Mouse (Mus musculus) monocyte, adult 59 days (primary cell): ENCODE data around the gene Cd247. TPM values are rescaled to one million over a fixed set of nuclear protein-coding genes. Genes with fewer than 3 reads are reported as not detected.

ENCODE experiments used
- total RNA-seq, 2 experiments: library from RNA; stranded (reverse); gene quantifications; one replicate each; pipeline ENCODE4 v1.2.4; 2023

Cd247 gene
- 1 to 10 TPM; 1.5 TPM for total RNA-seq

GRCm38 (mm10) chr1:165788511-165788910, at the start of gene Cd247:
Gene Cd247 (plus strand): TSS chr1:165788681.

GRCm38 (mm10) chr1:165763635-165764372, 24.7 kb upstream of the Cd247 start, which contains the start of gene Creg1:
Gene Creg1 (plus strand): TSS chr1:165763746.

Other genes starting within 250 kb of the Cd247 start
- gene Mpzl1, start 154.1 kb upstream of the Cd247 start, total RNA-seq, result 10 to 100 TPM; 19.7 to 24.7 TPM
- gene Rcsd1, start 78.9 kb upstream of the Cd247 start, total RNA-seq, result 100 to 1,000 TPM; 115 to 122 TPM
- gene Creg1, start 24.9 kb upstream of the Cd247 start, total RNA-seq, result 100 to 1,000 TPM; 215 to 287 TPM
- 10 to 100 TPM; 19.8 to 23.1 TPM for gene Pou2f1, start 214.0 kb downstream of the Cd247 start, total RNA-seq